9 mouse cellular contexts compared by ENCODE assay signal in genomic region chr13:70281051-70281847, GRCm38 (mm10).
A peak's percentile ranks its signal among the peaks of the same experiment; 100 is the strongest.
DNase-seq lines count a peak whose midpoint lies in the region; ATAC-seq and TF ChIP-seq lines count a peak whose summit lies in the region.
"Had no signal": no experiment of that assay in that cellular context is flagged by ENCODE, and none has a peak within 500 bp of the region (broad histone marks: within the 10 kb centered on the region; RNA-seq: fewer than 3 reads in every experiment).

No protein-coding gene starts in this region.

- H3K4me1 ChIP-seq in hindbrain, postnatal 0 days (ENCODE audit: insufficient read depth, low read length): no peaks in the 10 kb centered on the region
- H3K4me1 ChIP-seq in hindbrain, embryonic 13.5 days (replicated peaks): peaks cover 28% of the 10 kb centered on the region
- no peaks in the 10 kb centered on the region for H3K4me1 ChIP-seq in kidney, adult 2 months (ENCODE audit: control insufficient read depth, insufficient read depth, low read length)
- no peaks in the 10 kb centered on the region for H3K4me1 ChIP-seq in lung, postnatal 0 days (ENCODE audit: insufficient read depth, low read depth, low read length)
- peaks cover 13% of the 10 kb centered on the region for H3K4me1 ChIP-seq in forebrain, embryonic 16.5 days (replicated peaks; ENCODE audit: control insufficient read depth, insufficient read depth, low read length)

- ATAC-seq in hindbrain, postnatal 0 days: no peak
- no peak for ATAC-seq in hindbrain, embryonic 13.5 days (ENCODE audit: low FRiP score)
- peak; percentile 41; the same call in 1 of the 2 replicates for ATAC-seq in lung, postnatal 0 days
- no peak for ATAC-seq in forebrain, embryonic 16.5 days
- no peak for ATAC-seq in erythroid progenitor cell, adult 5-6 weeks (replicated peaks; ENCODE audit: low FRiP score, poor library complexity, severe bottlenecking)

- H3K9ac ChIP-seq in hindbrain, postnatal 0 days (replicated peaks; ENCODE audit: low read length): no peak overlapping the region
- H3K9ac ChIP-seq in hindbrain, embryonic 13.5 days: no peak overlapping the region
- H3K9ac ChIP-seq in lung, postnatal 0 days (replicated peaks; ENCODE audit: low read depth): no peak overlapping the region
- H3K9ac ChIP-seq in forebrain, embryonic 16.5 days (replicated peaks; ENCODE audit: low read depth, low read length): no peak overlapping the region

- H3K36me3 ChIP-seq in hindbrain, postnatal 0 days (ENCODE audit: insufficient read depth, low read length): no peaks in the 10 kb centered on the region
- no peaks in the 10 kb centered on the region for H3K36me3 ChIP-seq in hindbrain, embryonic 13.5 days
- H3K36me3 ChIP-seq in kidney, adult 2 months (ENCODE audit: control insufficient read depth, insufficient read depth, low read length): no peaks in the 10 kb centered on the region
- H3K36me3 ChIP-seq in lung, postnatal 0 days (ENCODE audit: insufficient read depth, low read length): no peaks in the 10 kb centered on the region
- H3K36me3 ChIP-seq in forebrain, embryonic 16.5 days (ENCODE audit: control insufficient read depth, insufficient read depth): no peaks in the 10 kb centered on the region

- no peak for TF ChIP-seq CTCF in hindbrain, postnatal 0 days (IDR thresholded peaks at IDR 0.05; ENCODE audit: low read depth)
- no peak for TF ChIP-seq CTCF in kidney, adult 2 months (conservative IDR thresholded peaks at IDR 0.05; ENCODE audit: insufficient read depth, insufficient read length, low read depth, low read length)
- TF ChIP-seq CTCF in lung, postnatal 0 days (IDR thresholded peaks at IDR 0.05): no peak

- H3K4me3 ChIP-seq in hindbrain, postnatal 0 days (ENCODE audit: low read length): no peak overlapping the region
- no peak overlapping the region for H3K4me3 ChIP-seq in hindbrain, embryonic 13.5 days
- no peak overlapping the region for H3K4me3 ChIP-seq in kidney, adult 2 months (ENCODE audit: insufficient read depth, low read depth, low read length)
- H3K4me3 ChIP-seq in lung, postnatal 0 days (ENCODE audit: low read depth, low read length): no peak overlapping the region
- no peak overlapping the region for H3K4me3 ChIP-seq in forebrain, embryonic 16.5 days (replicated peaks; ENCODE audit: low read length)

- WGBS in hindbrain, postnatal 0 days: 80% methylated on average over 7 of the region's 7 CpGs
- 86% methylated on average over 7 of the region's 7 CpGs for WGBS in hindbrain, embryonic 13.5 days
- 47% methylated on average over 7 of the region's 7 CpGs for WGBS in kidney, adult 2 months
- WGBS in lung, postnatal 0 days: 41% methylated on average over 7 of the region's 7 CpGs
- 86% methylated on average over 7 of the region's 7 CpGs for WGBS in forebrain, embryonic 16.5 days

- DNase-seq in hindbrain, postnatal 0 days (ENCODE audit: low spot score): peak; percentile 48
- peak; percentile 41 to 53 for DNase-seq in adrenal gland, postnatal 36 days
- peak; percentile 79 for DNase-seq in kidney, adult 2 months
- peak; percentile 34 for DNase-seq in lung, postnatal 0 days (ENCODE audit: low spot score)
- DNase-seq: midbrain, embryonic 14.5 days; spleen, adult 18-20 months had no signal

- no peaks in the 10 kb centered on the region for H3K9me3 ChIP-seq in hindbrain, postnatal 0 days (ENCODE audit: low read length)
- no peaks in the 10 kb centered on the region for H3K9me3 ChIP-seq in hindbrain, embryonic 13.5 days
- no peaks in the 10 kb centered on the region for H3K9me3 ChIP-seq in lung, postnatal 0 days (ENCODE audit: low read length)
- H3K9me3 ChIP-seq in forebrain, embryonic 16.5 days (ENCODE audit: control insufficient read depth, low read length): no peaks in the 10 kb centered on the region

- no peak overlapping the region for H3K27ac ChIP-seq in hindbrain, postnatal 0 days
- H3K27ac ChIP-seq in hindbrain, embryonic 13.5 days: no peak overlapping the region
- H3K27ac ChIP-seq in kidney, adult 2 months (ENCODE audit: insufficient read depth, low read depth, low read length): no peak overlapping the region
- no peak overlapping the region for H3K27ac ChIP-seq in lung, postnatal 0 days (ENCODE audit: low read length)
- no peak overlapping the region for H3K27ac ChIP-seq in forebrain, embryonic 16.5 days (ENCODE audit: low read length)

- no peak for TF ChIP-seq EP300 in lung, postnatal 0 days (IDR thresholded peaks at IDR 0.05)

- no peaks in the 10 kb centered on the region for H3K27me3 ChIP-seq in hindbrain, postnatal 0 days (ENCODE audit: insufficient read depth, low read length)
- no peaks in the 10 kb centered on the region for H3K27me3 ChIP-seq in hindbrain, embryonic 13.5 days
- no peaks in the 10 kb centered on the region for H3K27me3 ChIP-seq in kidney, adult 2 months (replicated peaks; ENCODE audit: control insufficient read depth, insufficient read depth, low read length)
- no peaks in the 10 kb centered on the region for H3K27me3 ChIP-seq in lung, postnatal 0 days (replicated peaks; ENCODE audit: insufficient read depth, low read length)
- no peaks in the 10 kb centered on the region for H3K27me3 ChIP-seq in forebrain, embryonic 16.5 days (replicated peaks; ENCODE audit: control insufficient read depth, insufficient read depth, low read length)

- TF ChIP-seq POLR2A in kidney, adult 2 months (IDR thresholded peaks at IDR 0.05; ENCODE audit: low read depth, low read length): no peak

- H3K4me2 ChIP-seq in hindbrain, postnatal 0 days (ENCODE audit: low read depth, low read length): no peak overlapping the region
- H3K4me2 ChIP-seq in hindbrain, embryonic 13.5 days: no peak overlapping the region
- no peak overlapping the region for H3K4me2 ChIP-seq in lung, postnatal 0 days (replicated peaks; ENCODE audit: low read depth, low read length)
- H3K4me2 ChIP-seq in forebrain, embryonic 16.5 days (ENCODE audit: low read length): no peak overlapping the region
